Mouse (Mus musculus): ENCODE results near the gene Dbn1. TPM values are rescaled to one million over a fixed set of nuclear protein-coding genes. Genes with fewer than 3 reads are reported as not detected.

Dbn1 gene
- total RNA-seq, 2 experiments from 2014 or later, result 0.45 TPM; not detected in 1

- ATAC-seq (replicated peaks; ENCODE audit: low FRiP score, poor library complexity, severe bottlenecking), result no peak
Observed at GRCm38 (mm10) chr13:55429226-55429888, 58.6 kb downstream of the Dbn1 start.

GRCm38 (mm10) chr13:55426613-55427012 is 61.3 kb downstream of the Dbn1 start, which contains the start of gene F12:
Gene F12 (minus strand): TSS chr13:55426793.
- ATAC-seq (replicated peaks; ENCODE audit: low FRiP score, poor library complexity, severe bottlenecking), result no peak

Other genes with a start within 250 kb of the Dbn1 start
- 81.3 and 131 TPM in 2 replicates for gene Prelid1, start 167.6 kb downstream of the Dbn1 start, total RNA-seq (2015; ENCODE audit: low replicate concordance)
- 30.9 and 39.1 TPM in 2 replicates for gene Prelid1, start 167.6 kb downstream of the Dbn1 start, total RNA-seq (2017; ENCODE audit: low replicate concordance)
- 83.3 and 153 TPM in 2 replicates for gene Rab24, start 166.2 kb downstream of the Dbn1 start, total RNA-seq (2015; ENCODE audit: low replicate concordance)
- gene Rab24, start 166.2 kb downstream of the Dbn1 start, total RNA-seq (2017; ENCODE audit: low replicate concordance), result 19.8 and 40.4 TPM in 2 replicates
- gene Mxd3, start 158.3 kb downstream of the Dbn1 start, total RNA-seq (2015; ENCODE audit: low replicate concordance), result 293 and 332 TPM in 2 replicates
- gene Mxd3, start 158.3 kb downstream of the Dbn1 start, total RNA-seq (2017; ENCODE audit: low replicate concordance), result 162 and 195 TPM in 2 replicates
- 45.7 and 55.1 TPM in 2 replicates for gene Lman2, start 125.3 kb downstream of the Dbn1 start, total RNA-seq (2015; ENCODE audit: low replicate concordance)
- 56.6 and 75.6 TPM in 2 replicates for gene Lman2, start 125.3 kb downstream of the Dbn1 start, total RNA-seq (2017; ENCODE audit: low replicate concordance)
- 9.0 and 14.7 TPM in 2 replicates for gene Rgs14, start 118.4 kb downstream of the Dbn1 start, total RNA-seq (2015; ENCODE audit: low replicate concordance)
- gene Rgs14, start 118.4 kb downstream of the Dbn1 start, total RNA-seq (2017; ENCODE audit: low replicate concordance), result 4.2 and 7.9 TPM in 2 replicates
- gene Slc34a1, start 89.9 kb downstream of the Dbn1 start, total RNA-seq (2015; ENCODE audit: low replicate concordance), result not detected in 2 replicates
- not detected in 2 replicates for gene Slc34a1, start 89.9 kb downstream of the Dbn1 start, total RNA-seq (2017; ENCODE audit: low replicate concordance)
- gene Pfn3, start 72.9 kb downstream of the Dbn1 start, total RNA-seq (2015; ENCODE audit: low replicate concordance), result not detected in 2 replicates
- gene Pfn3, start 72.9 kb downstream of the Dbn1 start, total RNA-seq (2017; ENCODE audit: low replicate concordance), result not detected in 2 replicates
- gene F12, start 61.3 kb downstream of the Dbn1 start, total RNA-seq (2015; ENCODE audit: low replicate concordance), result not detected in 2 replicates
- gene F12, start 61.3 kb downstream of the Dbn1 start, total RNA-seq (2017; ENCODE audit: low replicate concordance), result not detected in 2 replicates
- gene Grk6, start 43.0 kb downstream of the Dbn1 start, total RNA-seq (2015; ENCODE audit: low replicate concordance), result 48.2 and 55.5 TPM in 2 replicates
- 62.2 and 75.7 TPM in 2 replicates for gene Grk6, start 43.0 kb downstream of the Dbn1 start, total RNA-seq (2017; ENCODE audit: low replicate concordance)
- not detected in 2 replicates for gene Prr7, start 23.8 kb downstream of the Dbn1 start, total RNA-seq (2015; ENCODE audit: low replicate concordance)
- gene Prr7, start 23.8 kb downstream of the Dbn1 start, total RNA-seq (2017; ENCODE audit: low replicate concordance), result not detected in 2 replicates
- gene Pdlim7, start 25.6 kb upstream of the Dbn1 start, total RNA-seq (2015; ENCODE audit: low replicate concordance), result 0.84 and 1.4 TPM in 2 replicates
- 0.15 and 3.5 TPM in 2 replicates for gene Pdlim7, start 25.6 kb upstream of the Dbn1 start, total RNA-seq (2017; ENCODE audit: low replicate concordance)
- gene Dok3, start 41.2 kb upstream of the Dbn1 start, total RNA-seq (2015; ENCODE audit: low replicate concordance), result 23.8 and 31.4 TPM in 2 replicates
- 5.5 and 7.1 TPM in 2 replicates for gene Dok3, start 41.2 kb upstream of the Dbn1 start, total RNA-seq (2017; ENCODE audit: low replicate concordance)
- 5.8 and 5.9 TPM in 2 replicates for gene Ddx41, start 48.5 kb upstream of the Dbn1 start, total RNA-seq (2015; ENCODE audit: low replicate concordance)
- gene Ddx41, start 48.5 kb upstream of the Dbn1 start, total RNA-seq (2017; ENCODE audit: low replicate concordance), result 9.1 and 28.7 TPM in 2 replicates
- 39.6 and 64.6 TPM in 2 replicates for gene Fam193b, start 83.0 kb upstream of the Dbn1 start, total RNA-seq (2015; ENCODE audit: low replicate concordance)
- 39.5 and 47.1 TPM in 2 replicates for gene Fam193b, start 83.0 kb upstream of the Dbn1 start, total RNA-seq (2017; ENCODE audit: low replicate concordance)
- gene Tmed9, start 85.6 kb upstream of the Dbn1 start, total RNA-seq (2015; ENCODE audit: low replicate concordance), result 28.1 and 33.2 TPM in 2 replicates
- 31.1 and 62.9 TPM in 2 replicates for gene Tmed9, start 85.6 kb upstream of the Dbn1 start, total RNA-seq (2017; ENCODE audit: low replicate concordance)
- 2.9 and 3.4 TPM in 2 replicates for gene B4galt7, start 111.8 kb upstream of the Dbn1 start, total RNA-seq (2015; ENCODE audit: low replicate concordance)
- 0.53 and 4.0 TPM in 2 replicates for gene B4galt7, start 111.8 kb upstream of the Dbn1 start, total RNA-seq (2017; ENCODE audit: low replicate concordance)
- gene Caml, start 134.9 kb upstream of the Dbn1 start, total RNA-seq (2015; ENCODE audit: low replicate concordance), result 15.5 and 34.6 TPM in 2 replicates
- 34.7 and 35.4 TPM in 2 replicates for gene Caml, start 134.9 kb upstream of the Dbn1 start, total RNA-seq (2017; ENCODE audit: low replicate concordance)
- 40.7 and 51.2 TPM in 2 replicates for gene Ddx46, start 146.9 kb upstream of the Dbn1 start, total RNA-seq (2015; ENCODE audit: low replicate concordance)
- 65.6 and 83.3 TPM in 2 replicates for gene Ddx46, start 146.9 kb upstream of the Dbn1 start, total RNA-seq (2017; ENCODE audit: low replicate concordance)
- gene B230219D22Rik, start 205.0 kb upstream of the Dbn1 start, total RNA-seq (2015; ENCODE audit: low replicate concordance), result 38.9 and 52.4 TPM in 2 replicates
- gene B230219D22Rik, start 205.0 kb upstream of the Dbn1 start, total RNA-seq (2017; ENCODE audit: low replicate concordance), result 25.3 and 33.8 TPM in 2 replicates
- 4.6 and 11.2 TPM in 2 replicates for gene Txndc15, start 226.5 kb upstream of the Dbn1 start, total RNA-seq (2015; ENCODE audit: low replicate concordance)
- gene Txndc15, start 226.5 kb upstream of the Dbn1 start, total RNA-seq (2017; ENCODE audit: low replicate concordance), result 5.3 and 6.9 TPM in 2 replicates
- 16.6 and 49.0 TPM in 2 replicates for gene Pcbd2, start 239.3 kb upstream of the Dbn1 start, total RNA-seq (2015; ENCODE audit: low replicate concordance)
- gene Pcbd2, start 239.3 kb upstream of the Dbn1 start, total RNA-seq (2017; ENCODE audit: low replicate concordance), result 2.1 and 22.8 TPM in 2 replicates

All from erythroid progenitor cell, adult 5-6 weeks (primary cell).